Mouse (Mus musculus): ENCODE measurements around the gene Lrtm2.

DNA sequence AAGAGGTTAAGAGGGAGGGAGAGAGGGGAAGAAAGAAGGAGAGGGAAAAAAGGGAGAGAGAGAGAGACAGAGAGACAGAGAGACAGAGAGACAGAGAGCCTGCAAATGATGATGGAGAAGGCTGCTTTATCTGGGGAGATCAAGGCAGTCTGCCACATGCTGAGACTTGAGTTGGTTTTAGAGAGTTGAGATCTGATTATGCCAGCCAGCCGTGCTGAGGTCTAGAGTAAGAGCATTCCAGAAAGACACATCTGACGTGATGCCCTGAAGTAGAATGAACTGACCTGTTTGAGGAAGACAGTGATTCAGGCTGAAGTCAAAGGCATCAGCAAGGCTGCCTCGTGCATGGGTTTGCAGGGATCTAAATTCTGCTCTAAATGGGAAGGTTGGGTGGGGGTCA lies 3.3 kb upstream of the Lrtm2 start:
- no peak for TF ChIP-seq CTCF (IDR thresholded peaks at IDR 0.05)
- TF ChIP-seq EP300 (IDR thresholded peaks at IDR 0.05) = no peak
